Mouse (Mus musculus): ENCODE measurements at regions not wholly inside any gene's neighbourhood (a gene's known extent, or its start where the extent isn't known, plus 50 kb on each side); places are given as distances from the start of the nearest gene placed in this dataset.

DNA sequence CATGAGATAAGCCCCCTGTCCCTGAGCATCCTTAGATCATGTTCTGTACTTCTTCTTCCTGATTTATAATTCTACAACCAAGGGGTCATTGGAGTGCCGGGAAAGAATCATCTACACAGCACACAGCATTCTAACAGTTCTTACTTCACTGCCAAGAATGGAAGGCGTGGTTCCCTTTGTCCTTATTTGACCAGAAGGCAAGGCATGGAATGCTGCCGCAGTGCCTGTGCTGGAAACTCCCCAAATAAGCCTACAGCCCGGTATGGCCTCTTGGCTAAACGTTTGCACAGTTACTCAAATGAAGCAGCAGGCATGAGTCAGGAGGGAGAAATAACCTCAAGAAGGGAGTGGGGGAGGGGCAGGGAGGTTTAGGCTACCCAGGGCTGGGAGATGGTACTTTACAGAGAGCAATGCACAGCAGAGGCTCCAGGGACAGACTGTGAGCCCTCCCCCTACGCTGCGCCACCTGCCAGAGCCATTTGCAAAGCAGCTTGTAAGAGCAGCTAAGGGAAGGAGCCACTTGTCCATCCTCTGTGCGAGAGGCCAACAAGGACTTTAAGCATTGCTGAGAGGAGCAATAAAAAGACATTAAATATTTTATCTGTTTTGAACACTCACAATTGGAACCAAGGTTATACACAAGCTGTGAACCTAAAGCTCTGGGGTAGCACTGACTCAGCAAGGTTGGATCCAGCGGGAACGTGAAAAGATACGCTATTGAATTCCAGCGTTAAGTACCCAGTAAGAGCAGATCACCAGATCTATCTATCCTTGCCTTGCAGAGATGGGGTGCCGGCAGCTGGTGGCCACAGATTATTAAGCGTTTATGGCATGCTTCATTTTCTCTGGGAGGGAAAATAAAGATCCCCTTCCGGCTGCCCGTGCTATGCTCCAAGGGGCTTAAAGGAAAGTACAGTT is 104.2 kb upstream of the Klf7 start:
- no peak for TF ChIP-seq CTCF (IDR thresholded peaks at IDR 0.05; ENCODE audit: extremely low read depth, insufficient read depth, low read length)
- TF ChIP-seq POLR2A (IDR thresholded peaks at IDR 0.05; ENCODE audit: extremely low read depth, insufficient read depth, low read length): no peak
